Mouse (Mus musculus) CH12.LX (cell line): ENCODE results near the gene Elf1. TPM values are rescaled to one million over a fixed set of nuclear protein-coding genes. Genes with fewer than 3 reads are reported as not detected.
A peak's percentile ranks its signal among the peaks of the same experiment; 100 is the strongest.

Experiments used
- DNase-seq: peaks from one replicate; pipeline ENCODE4 v3.0.0-alpha.2; 2013; ENCODE audit errors: extremely low read depth
- H3K27ac ChIP-seq: 2 replicates; pipeline ENCODE4 v1.5.1; 2012; ENCODE audit warnings: low read depth, mild to moderate bottlenecking, control low read depth, moderate library complexity; ENCODE audit not compliant: insufficient read depth
- H3K27me3 ChIP-seq: replicated peaks from 2 replicates; pipeline ENCODE3; 2012; ENCODE audit warnings: inconsistent platforms
- H3K36me3 ChIP-seq, 2 experiments: replicated peaks in 1 of 2; 2 replicates each; pipeline versions ENCODE3 to v1.6.1; 2012; ENCODE audit warnings: inconsistent platforms in 1 of 2, low read length in 1 of 2, mild to moderate bottlenecking in 1 of 2, mixed read lengths in 1 of 2, moderate library complexity in 1 of 2; ENCODE audit not compliant: control insufficient read depth in 1 of 2, insufficient read depth in 1 of 2
- H3K4me1 ChIP-seq, 2 experiments: 2 replicates each; pipeline ENCODE4 v1.6.1; 2012; ENCODE audit warnings: inconsistent platforms in 1 of 2, moderate library complexity in 1 of 2; ENCODE audit not compliant: insufficient read depth in 2 of 2, control insufficient read depth in 1 of 2
- H3K4me2 ChIP-seq: 2 replicates; pipeline ENCODE4 v1.6.1; 2012; ENCODE audit warnings: low read depth, mild to moderate bottlenecking, control low read depth; ENCODE audit not compliant: poor library complexity, insufficient read depth, severe bottlenecking
- H3K4me3 ChIP-seq, 3 experiments: fragments of 150-350 bp in 1 of 3; sonication (generic) in 1 of 3; replicated peaks in 1 of 3; 2 replicates each; pipeline versions ENCODE3 to v1.5.1; 2011 to 2012; ENCODE audit warnings: low read depth in 2 of 3, low read length in 2 of 3, mild to moderate bottlenecking in 2 of 3, moderate library complexity in 2 of 3, control low read depth in 1 of 3, improper control_type of control experiment in 1 of 3, inconsistent platforms in 1 of 3, mixed read lengths in 1 of 3; ENCODE audit not compliant: poor library complexity in 1 of 3
- H3K79me2 ChIP-seq: replicated peaks from 2 replicates; pipeline ENCODE4 v1.6.1; 2012; ENCODE audit warnings: mild to moderate bottlenecking, moderate library complexity; ENCODE audit not compliant: control insufficient read depth, poor library complexity, insufficient read depth, severe bottlenecking; ENCODE audit errors: extremely low read depth
- H3K9ac ChIP-seq: 2 replicates; pipeline ENCODE4 v1.6.1; 2012; ENCODE audit warnings: low read depth, mild to moderate bottlenecking, control low read depth, moderate library complexity; ENCODE audit not compliant: insufficient read depth
- H3K9me3 ChIP-seq: replicated peaks from 2 replicates; pipeline ENCODE3; 2012; ENCODE audit warnings: low read length, inconsistent platforms, mixed read lengths
- BHLHE40 ChIP-seq: IDR thresholded peaks from 2 replicates; pipeline ENCODE4 v1.6.1; 2011; ENCODE audit warnings: mild to moderate bottlenecking, low read depth, low read length, improper control_type of control experiment
- CTCF ChIP-seq, 2 experiments: IDR thresholded peaks in 1 of 2; conservative IDR thresholded peaks in 1 of 2; 2 replicates each; pipeline ENCODE4 v1.5.1; 2011 to 2012; ENCODE audit warnings: low read depth in 2 of 2, low read length in 2 of 2, improper control_type of control experiment in 1 of 2, inconsistent platforms in 1 of 2, mild to moderate bottlenecking in 1 of 2, moderate library complexity in 1 of 2
- ELF1 ChIP-seq: IDR thresholded peaks from 2 replicates; pipeline ENCODE4 v1.6.1; 2014; ENCODE audit warnings: low read depth, mild to moderate bottlenecking, inconsistent platforms, low read length, improper control_type of control experiment
- EP300 ChIP-seq: IDR thresholded peaks from 2 replicates; pipeline ENCODE4 v1.6.1; 2011; ENCODE audit warnings: low read length, improper control_type of control experiment
- ETS1 ChIP-seq: conservative IDR thresholded peaks from 2 replicates; pipeline ENCODE4 v1.6.1; 2012; ENCODE audit warnings: low read depth, mild to moderate bottlenecking, inconsistent platforms, low read length, improper control_type of control experiment, moderate library complexity
- IRF4 ChIP-seq: IDR thresholded peaks from 2 replicates; pipeline ENCODE4 v1.6.1; 2014; ENCODE audit warnings: low read depth, mild to moderate bottlenecking, inconsistent platforms, low read length, improper control_type of control experiment
- JUND ChIP-seq: conservative IDR thresholded peaks from 2 replicates; pipeline ENCODE4 v1.6.1; 2011; ENCODE audit warnings: low read depth, low read length, improper control_type of control experiment
- MAZ ChIP-seq: IDR thresholded peaks from 2 replicates; pipeline ENCODE4 v1.6.1; 2012; ENCODE audit warnings: low read depth, mild to moderate bottlenecking, inconsistent platforms, low read length, improper control_type of control experiment, moderate library complexity
- MYC ChIP-seq: IDR thresholded peaks from 2 replicates; pipeline ENCODE4 v1.6.1; 2011; ENCODE audit warnings: low read depth, mild to moderate bottlenecking, improper control_type of control experiment, low read length
- NRF1 ChIP-seq: IDR thresholded peaks from 2 replicates; pipeline ENCODE4 v1.6.1; 2014; ENCODE audit warnings: low read depth, mild to moderate bottlenecking, inconsistent platforms, low read length, improper control_type of control experiment, moderate library complexity
- RAD21 ChIP-seq: IDR thresholded peaks from 2 replicates; pipeline ENCODE4 v1.6.1; 2011; ENCODE audit warnings: low read depth, mild to moderate bottlenecking, low read length, improper control_type of control experiment, moderate library complexity
- SMC3 ChIP-seq: IDR thresholded peaks from 2 replicates; pipeline ENCODE4 v1.6.1; 2011; ENCODE audit warnings: low read depth, low read length, improper control_type of control experiment
- dilution Hi-C: fragments of 300-500 bp; cut with MboI; formaldehyde crosslinking; loops from 2 replicates; pipeline ENCODE4 v1.14.3; 2020; ENCODE audit warnings: low sequenced_read_pairs; ENCODE audit not compliant: extremely low pct_unique_long_range_greater_than_20kb, extremely low pct_ligation_motif_present
- in situ Hi-C: fragments of 300-500 bp; cut with MboI; formaldehyde crosslinking; loops from 3 replicates; pipeline ENCODE4 v1.14.3; 2019; ENCODE audit warnings: low sequenced_read_pairs, low pct_ligation_motif_present, low pct_unique_long_range_greater_than_20kb, mixed read lengths
- polyA plus RNA-seq: library from polyadenylated mRNA; unstranded; fragments of >175 nt; gene quantifications from 2 replicates; pipeline ENCODE4 v1.2.1, GENCODE M21; 2012; ENCODE audit warnings: low read depth; ENCODE audit not compliant: insufficient read length
- total RNA-seq, 2 experiments: library from RNA; depleted of rRNA; stranded (reverse); fragments of 300-350 nt in 1 of 2; fragments of >200 nt in 1 of 2; gene quantifications; 2 replicates each; pipeline ENCODE4 v1.2.3; 2012 to 2014

The Elf1 gene
- total and polyA plus RNA-seq, 3 experiments = 37.1 to 71.7 (median 54.4) TPM

GRCm38 (mm10) chr14:79557796-79558195 is 76.8 kb downstream of the Elf1 start:
- peak overlapping the region; percentile 80 for H3K27ac ChIP-seq
- H3K79me2 ChIP-seq = peaks cover 84% of the 10 kb centered on the region
- no peak for DNase-seq
- in situ Hi-C loops (no loop called here), dilution Hi-C loops (no loop called here)
- H3K4me2 ChIP-seq = peak overlapping the region; percentile 95
- peaks cover 10 to 68% of the 10 kb centered on the region in 2 experiments; a peak in 3 of 4 replicates for H3K4me1 ChIP-seq
- no peaks in the 10 kb centered on the region for H3K27me3 ChIP-seq
- H3K4me3 ChIP-seq = no peak overlapping the region
- peaks cover 16 to 76% of the 10 kb centered on the region in 2 experiments for H3K36me3 ChIP-seq
- H3K9me3 ChIP-seq = peaks cover 7% of the 10 kb centered on the region
- peak overlapping the region; percentile 41 for H3K9ac ChIP-seq
- TF ChIP-seq MAZ (no peak), ETS1 (peak; percentile 25; the same call in 1 of the 2 replicates), ELF1 (0 out of 2 replicates have a peak, but pooled peaks have one; percentile 19), EP300 (peak; percentile 85), JUND (peak; percentile 78), BHLHE40 (no peak), IRF4 (peak; percentile 93), MYC (peak; percentile 67)

GRCm38 (mm10) chr14:79562745-79563144 is 81.8 kb downstream of the Elf1 start:
- in situ Hi-C loops = no loop called here
- peaks cover 4 to 37% of the 10 kb centered on the region in 2 experiments; a peak in 3 of 4 replicates for H3K4me1 ChIP-seq

GRCm38 (mm10) chr14:79564784-79565183 is 83.8 kb downstream of the Elf1 start:
- peaks cover 46% of the 10 kb centered on the region for H3K79me2 ChIP-seq
- TF ChIP-seq CTCF (conservative IDR thresholded peaks at IDR 0.05 in 1 of 2, IDR thresholded peaks at IDR 0.05 in 1 of 2; ENCODE audit: low read depth in 2 of 2, low read length in 2 of 2) (peak in 1 of 2 experiments; percentile 56; a peak in 2 of 4 replicates), ELF1 (no peak), RAD21 (peak; percentile 25), SMC3 (peak; percentile 33)
- H3K4me3 ChIP-seq = no peak overlapping the region
- dilution Hi-C loops (no loop called here), in situ Hi-C loops (no loop called here)
- H3K27me3 ChIP-seq = no peaks in the 10 kb centered on the region
- H3K36me3 ChIP-seq = peaks cover 55 to 92% of the 10 kb centered on the region in 2 experiments
- H3K4me1 ChIP-seq = peaks cover 4 to 17% of the 10 kb centered on the region in 2 experiments; a peak in 3 of 4 replicates
- peaks cover 7% of the 10 kb centered on the region for H3K9me3 ChIP-seq
- no peak for DNase-seq
- no peak overlapping the region for H3K4me2 ChIP-seq
- no peak overlapping the region for H3K27ac ChIP-seq
- H3K9ac ChIP-seq = no peak overlapping the region

More at GRCm38 (mm10) chr14:79562745-79563144, 81.8 kb downstream of the Elf1 start:
- H3K27ac ChIP-seq = no peak overlapping the region
- H3K4me3 ChIP-seq = no peak overlapping the region
- H3K36me3 ChIP-seq = peaks cover 43 to 85% of the 10 kb centered on the region in 2 experiments
- H3K4me2 ChIP-seq = no peak overlapping the region
- no peak overlapping the region for H3K9ac ChIP-seq
- peaks cover 7% of the 10 kb centered on the region for H3K9me3 ChIP-seq
- peak; percentile 61 for DNase-seq
- TF ChIP-seq CTCF (conservative IDR thresholded peaks at IDR 0.05 in 1 of 2, IDR thresholded peaks at IDR 0.05 in 1 of 2; ENCODE audit: low read depth in 2 of 2, low read length in 2 of 2) (peak; percentile 76 to 85), SMC3 (peak; percentile 80), RAD21 (peak; percentile 63), NRF1 (no peak)
- dilution Hi-C loops = no loop called here
- H3K79me2 ChIP-seq = peaks cover 50% of the 10 kb centered on the region
- H3K27me3 ChIP-seq = no peaks in the 10 kb centered on the region
